Mouse (Mus musculus): ENCODE measurements at regions not wholly inside any gene's neighbourhood (a gene's known extent, or its start where the extent isn't known, plus 50 kb on each side); places are given as distances from the start of the nearest gene placed in this dataset.
"Not testable (repeated sequence)": the region's sequence is repeated elsewhere in the genome, so short reads cannot be mapped to it uniquely, and the experiment has no call there.

DNA sequence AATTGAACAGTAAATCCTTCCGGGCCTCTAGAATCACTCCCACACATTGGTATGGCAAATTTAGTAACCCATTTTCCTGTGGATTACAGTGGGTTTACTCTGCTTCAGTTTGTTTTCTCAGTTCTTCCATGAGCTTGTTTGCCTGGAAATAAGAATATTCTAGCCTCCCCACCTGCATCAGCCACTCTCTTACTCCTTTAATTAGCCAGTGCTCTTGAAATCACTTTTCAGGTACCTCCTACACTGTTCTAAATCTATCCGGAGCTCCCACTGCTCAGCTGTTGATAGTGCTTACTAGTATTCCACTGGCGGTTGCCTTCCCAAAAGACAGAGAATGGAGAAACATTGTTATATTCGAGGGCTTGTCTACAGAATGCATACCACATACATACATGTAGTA lies 167.1 kb downstream of the Htr7 start:
- DNase-seq = no peak

DNA sequence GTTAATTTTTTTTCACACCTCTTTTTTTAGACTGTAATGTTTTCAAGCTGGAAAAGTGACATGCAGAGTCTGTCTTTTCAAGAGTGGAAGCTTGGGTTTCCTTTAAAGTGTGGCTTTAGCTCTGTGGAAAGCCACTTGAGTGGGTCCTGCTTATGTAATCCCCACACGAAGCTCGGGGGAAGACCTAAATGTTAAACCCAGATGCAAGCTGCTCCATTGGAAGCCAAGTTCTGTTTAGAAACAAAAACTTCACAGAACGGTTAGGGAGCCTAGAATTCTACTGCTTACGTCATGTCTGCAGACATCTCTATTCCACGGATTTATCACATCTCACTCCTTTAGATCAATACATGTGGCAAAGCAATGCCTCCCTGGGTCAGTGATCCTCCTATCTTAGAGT lies 171.0 kb downstream of the Htr7 start:
- no peak for DNase-seq

DNA sequence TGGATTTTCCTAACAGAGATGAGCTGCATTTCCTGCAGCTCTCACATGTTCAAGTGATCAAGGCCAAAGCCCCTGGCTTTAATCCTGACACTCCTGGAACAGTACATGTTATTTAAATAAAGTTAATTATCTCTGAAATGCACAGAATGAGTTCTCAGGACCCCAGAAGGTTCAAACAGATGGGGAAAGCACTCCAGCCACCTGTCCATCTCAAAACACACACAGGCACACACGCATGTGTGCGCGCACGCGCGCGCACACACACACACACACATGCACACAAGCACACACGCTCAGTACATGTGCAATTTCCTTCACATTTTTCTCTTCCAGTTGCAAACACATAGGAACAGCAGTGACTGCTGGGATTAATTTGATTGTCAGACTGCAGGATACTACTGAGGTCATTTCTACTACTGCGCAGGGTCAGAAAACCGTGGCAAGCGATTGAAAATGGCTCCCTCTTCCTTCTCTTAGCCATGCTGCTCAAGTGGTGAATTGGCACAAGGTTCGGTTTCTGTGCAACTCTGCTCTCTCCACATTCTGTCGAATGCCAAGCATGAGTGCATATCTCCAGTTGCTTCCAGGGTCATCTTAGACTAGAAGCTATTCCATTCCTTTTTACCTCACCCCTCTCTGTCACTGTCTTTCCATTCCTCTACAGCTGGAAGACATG lies 175.4 kb downstream of the Htr7 start:
- DNase-seq = no peak

DNA sequence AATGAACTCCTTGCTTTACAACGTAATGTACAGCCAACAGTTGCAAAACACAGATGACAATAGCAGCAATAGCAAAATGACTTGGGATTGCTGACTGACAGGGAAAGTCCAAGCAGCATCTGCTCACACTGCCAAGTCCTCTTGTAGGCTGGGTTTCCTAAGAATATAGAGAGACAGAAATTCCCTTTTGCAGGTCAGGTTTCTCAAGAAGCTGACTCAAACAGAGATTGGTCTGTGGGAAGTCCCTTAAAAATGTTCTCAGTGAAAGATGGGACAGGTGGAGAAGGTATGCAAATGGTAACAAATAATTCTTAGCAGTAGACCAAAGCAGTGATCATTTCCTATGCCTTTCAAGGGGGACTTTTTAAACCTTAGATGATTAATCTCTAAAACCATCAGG lies 181.8 kb downstream of the Htr7 start:
- no peak for DNase-seq

DNA sequence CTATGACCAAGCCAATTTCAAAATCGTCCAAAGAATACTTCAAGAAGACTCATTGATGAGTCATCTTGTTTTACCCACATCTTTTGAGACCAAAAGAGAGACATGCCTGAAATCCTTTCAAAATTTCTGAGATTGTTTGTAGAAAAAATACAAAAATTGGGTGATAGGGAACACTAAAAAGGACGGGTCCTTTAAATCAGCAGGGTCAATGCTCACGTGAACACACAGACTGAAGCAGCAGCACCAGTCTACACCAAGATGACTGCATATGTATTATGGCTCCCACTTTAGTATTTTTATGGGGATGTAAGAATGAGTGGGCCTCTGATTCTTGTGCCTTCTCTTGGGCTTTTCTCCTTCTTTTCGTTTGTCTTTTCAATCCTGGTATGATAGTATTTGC lies 186.6 kb downstream of the Htr7 start:
- DNase-seq = no peak

DNA sequence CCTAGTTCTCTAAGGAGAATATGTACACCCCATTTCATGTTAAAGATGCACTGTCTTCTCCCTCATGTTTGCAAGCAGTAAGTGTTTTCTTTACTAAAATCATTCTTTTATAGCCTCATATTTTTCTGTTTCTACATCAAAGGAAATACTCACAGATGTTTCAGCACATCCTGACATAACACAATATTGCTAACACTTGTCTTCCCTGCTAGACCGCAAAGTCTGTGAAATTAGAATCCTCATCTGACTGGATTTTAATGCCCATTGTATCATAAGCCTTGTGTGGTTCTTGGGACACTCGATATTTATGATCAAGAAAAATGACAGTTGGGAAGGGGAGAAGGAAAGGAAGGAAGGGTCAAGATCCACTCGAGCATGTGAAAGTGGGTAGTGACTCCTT lies 188.8 kb downstream of the Htr7 start:
- DNase-seq = no peak

DNA sequence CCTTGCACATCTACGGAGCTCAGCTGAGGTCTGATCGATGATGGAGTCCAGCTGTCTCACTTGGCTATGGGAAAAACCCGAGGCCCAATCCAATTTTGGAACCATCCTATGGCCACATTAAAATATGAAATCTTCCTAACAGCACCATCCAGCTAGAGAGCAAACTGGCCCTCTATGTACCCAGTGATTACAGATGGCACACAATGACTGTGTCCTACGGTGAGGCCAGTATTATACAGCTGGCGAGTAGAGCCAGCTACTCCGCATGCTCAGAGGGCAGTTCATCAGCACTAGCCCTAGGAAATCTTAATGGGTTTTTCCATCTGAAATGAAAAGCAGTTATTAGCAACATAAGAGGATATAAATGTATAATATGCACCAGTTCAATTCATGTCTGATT lies 194.3 kb downstream of the Htr7 start:
- no peak for DNase-seq

DNA sequence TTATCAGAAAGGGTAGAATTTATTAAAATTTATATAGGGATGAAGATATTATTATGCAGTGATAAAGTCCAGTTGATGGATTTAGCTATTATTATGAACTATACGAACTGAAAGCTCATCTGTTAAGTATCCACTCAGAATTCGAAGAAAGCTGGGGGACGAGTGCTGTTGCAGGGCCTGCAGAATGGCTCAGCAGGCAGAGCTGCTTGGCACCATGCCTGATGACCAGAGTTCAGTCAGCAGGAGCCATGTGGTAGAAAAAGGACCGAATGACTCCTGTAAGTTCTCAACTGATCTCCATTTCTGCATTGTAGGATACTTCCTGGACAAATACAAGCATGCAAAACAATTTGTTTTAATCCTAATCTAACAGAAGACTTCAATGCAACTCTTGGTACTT lies 195.9 kb downstream of the Htr7 start:
- no peak for DNase-seq

DNA sequence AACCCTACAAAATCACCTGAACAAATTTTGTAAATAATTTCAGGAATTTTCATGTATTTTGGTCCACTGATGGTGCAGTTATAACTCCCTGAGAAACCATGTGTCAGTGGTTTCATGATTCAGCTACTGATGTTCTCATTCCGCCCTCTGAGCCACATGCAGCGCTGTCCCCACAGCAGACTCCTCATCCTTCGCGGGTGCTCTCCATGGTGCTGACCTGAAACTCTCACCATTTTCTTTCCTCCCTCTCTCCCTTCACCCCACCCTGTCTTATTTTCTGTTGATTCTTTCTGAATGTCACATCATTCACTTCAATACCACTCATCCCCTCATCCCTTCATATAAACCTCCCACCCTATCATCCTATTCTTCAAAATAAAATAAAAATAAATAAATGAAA lies 224.3 kb downstream of the Htr7 start:
- DNase-seq = peak; percentile 1 to 14

DNA sequence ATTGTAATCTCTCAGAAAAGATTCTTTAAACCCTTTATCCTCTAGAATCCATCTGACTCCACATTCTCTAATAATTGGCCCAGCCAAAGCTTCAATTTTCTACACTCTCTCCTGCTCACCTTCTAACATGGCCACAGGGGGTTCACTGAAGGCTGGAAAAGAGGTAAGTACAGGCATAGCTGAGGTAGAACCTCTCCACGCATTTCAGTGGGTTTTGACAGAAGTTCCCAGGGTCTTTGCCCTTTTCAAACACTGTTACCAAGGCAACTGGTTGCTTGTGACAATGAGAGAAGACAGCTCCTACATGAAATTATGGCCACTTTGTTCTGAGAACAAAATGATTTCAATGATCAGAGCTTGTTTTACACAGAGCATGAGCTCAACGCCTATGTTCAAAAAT lies 231.2 kb downstream of the Htr7 start:
- no peak for DNase-seq

DNA sequence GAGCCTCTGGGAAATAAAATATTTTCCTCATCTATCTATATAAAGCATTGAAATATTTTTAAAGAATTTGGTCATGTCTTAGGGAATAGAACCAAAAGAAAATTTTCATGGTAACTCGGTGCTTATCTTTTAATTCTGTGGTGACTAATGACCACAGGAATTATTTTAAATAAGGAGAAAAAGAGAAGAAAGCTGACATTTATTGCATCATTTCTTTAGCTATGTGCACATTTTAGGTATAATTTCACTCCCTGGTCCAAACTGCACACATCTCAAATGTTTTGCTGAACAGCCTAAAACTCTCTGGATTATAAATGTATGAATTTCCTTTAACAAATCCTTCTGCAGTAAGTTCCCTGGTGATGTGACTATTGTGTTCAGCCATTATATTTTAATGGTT lies 237.7 kb downstream of the Htr7 start:
- no peak for DNase-seq

DNA sequence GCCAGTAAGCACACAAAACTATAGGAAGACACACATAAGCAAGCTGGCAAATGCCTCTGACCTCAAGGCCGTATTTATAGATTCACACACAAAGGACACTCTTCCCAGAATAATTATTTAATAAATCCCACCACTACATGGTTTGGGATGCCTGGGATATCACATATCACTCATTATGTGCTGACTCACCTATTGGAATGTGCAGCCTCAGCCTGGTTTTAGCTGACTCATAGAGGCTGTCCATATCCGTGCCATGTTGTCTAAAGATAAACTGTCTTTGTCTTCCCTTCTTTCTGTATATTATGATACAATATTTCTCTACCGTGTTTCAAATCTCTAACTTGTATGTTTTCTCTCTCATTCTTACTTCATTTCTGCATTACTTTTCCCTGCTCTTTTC lies 262.6 kb downstream of the Htr7 start:
- no peak for DNase-seq

DNA sequence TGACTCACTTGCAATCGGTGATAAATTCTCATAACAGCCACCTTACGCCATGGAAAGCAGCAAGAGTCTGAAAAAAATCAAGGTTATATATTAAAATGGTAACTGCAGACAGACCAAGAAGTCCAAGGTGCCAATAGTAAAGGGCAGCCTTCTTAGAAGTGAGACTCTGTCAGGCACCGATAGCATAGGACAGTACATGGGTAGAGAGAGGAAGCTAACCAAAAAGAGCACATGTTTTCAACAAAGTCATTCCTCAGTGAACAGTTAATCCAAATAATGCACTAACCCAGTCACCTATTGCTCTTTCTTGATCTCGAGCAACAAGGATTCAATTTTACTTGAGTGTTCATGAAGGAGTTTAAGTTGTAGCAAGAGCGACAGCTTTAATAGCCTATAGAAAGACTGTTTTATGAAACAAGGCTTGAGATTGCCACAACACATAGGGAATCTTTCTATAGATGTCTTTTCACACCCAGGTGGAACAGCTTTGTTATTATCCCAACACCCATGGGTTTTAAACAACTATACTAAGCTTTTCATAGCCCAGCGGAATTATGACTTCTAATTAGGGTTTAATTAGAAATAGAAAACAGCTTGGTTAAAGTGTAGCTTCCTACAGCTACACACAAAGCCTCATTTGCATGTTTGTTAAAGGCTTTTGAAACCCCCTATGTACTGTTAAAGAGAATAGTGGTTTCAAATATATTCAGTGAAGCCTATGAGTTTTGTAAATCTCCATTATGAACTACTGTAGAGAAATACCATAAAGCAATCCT lies 269.9 kb downstream of the Htr7 start:
- DNase-seq = no peak

DNA sequence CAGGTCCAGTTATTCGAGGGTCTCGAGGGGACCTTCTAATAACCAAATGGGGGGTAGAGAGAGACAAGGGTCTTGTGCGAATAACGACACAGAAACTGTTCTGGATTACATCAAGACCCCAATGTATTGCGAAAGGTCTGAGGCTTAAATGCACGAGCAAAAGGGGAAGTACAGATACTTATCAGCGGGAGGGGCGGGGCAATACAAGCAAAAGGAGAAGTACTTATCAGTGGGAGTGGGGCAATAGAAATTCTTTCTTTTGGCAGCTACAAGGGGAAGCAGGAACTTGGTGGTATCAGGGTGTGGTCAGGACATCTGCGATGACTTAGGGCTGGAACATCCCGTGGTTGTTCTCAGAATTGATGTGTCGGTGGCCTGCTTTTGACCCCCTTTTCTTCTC lies 295.6 kb downstream of the Htr7 start:
- DNase-seq = not testable (repeated sequence)

DNA sequence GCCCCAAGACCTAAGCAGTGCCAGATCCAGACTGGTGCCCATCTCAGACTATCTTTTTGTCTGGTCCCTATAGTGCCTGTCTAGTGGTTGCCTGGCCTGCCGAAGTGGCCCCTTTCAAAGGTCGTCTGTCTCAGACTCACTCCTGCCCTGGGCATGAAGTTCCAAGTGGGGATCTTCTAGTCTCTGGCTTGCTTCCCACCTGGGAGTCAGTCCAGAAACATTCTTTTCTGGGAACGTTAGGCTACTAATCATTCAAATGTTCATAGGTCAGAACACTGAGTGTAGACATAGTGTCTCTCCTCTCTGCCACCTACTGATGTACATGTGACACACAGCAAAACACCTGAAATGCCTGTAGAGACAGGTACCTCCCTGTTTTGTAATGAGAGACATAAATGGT lies 297.6 kb downstream of the Htr7 start:
- peak; percentile 85 for DNase-seq

DNA sequence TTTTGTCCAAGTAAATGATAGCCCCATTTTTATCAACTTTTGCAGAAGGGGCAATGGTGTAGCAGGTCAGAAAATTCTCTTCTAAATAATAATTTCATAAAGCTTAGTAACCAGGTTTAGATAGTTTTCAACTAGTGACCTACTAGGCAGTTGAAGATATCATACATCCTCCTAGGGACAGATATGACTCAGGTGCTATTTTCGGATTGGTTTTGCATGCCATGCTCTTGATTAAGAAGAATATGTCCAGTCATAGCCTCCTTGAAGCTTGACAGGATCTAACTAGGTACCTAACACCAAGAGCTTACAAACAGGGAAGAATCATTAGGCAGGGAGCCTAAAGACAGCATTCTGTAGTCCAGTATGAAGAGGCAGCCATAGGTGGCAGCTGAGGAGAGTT lies 301.8 kb downstream of the Htr7 start:
- peak; percentile 14 to 45 for DNase-seq

DNA sequence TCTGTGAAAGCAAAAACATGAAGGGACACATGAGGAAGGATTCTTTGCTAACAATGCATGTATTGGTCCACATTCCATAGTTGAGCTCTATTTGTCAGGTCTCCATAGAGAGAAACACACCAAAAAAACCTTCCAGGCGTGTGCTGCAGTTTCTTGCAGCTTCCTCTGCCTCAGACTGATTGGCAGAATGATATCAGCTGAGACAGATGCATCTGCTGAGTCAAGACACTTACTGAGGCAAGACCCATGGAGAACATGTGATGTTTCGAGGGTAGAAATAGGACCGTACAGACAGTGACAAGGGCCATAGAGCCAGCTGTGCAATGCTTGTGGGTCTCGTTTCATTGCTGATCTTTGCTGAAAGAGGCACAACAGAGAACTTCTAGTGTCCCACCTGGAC lies 321.6 kb downstream of the Htr7 start:
- DNase-seq = no peak

DNA sequence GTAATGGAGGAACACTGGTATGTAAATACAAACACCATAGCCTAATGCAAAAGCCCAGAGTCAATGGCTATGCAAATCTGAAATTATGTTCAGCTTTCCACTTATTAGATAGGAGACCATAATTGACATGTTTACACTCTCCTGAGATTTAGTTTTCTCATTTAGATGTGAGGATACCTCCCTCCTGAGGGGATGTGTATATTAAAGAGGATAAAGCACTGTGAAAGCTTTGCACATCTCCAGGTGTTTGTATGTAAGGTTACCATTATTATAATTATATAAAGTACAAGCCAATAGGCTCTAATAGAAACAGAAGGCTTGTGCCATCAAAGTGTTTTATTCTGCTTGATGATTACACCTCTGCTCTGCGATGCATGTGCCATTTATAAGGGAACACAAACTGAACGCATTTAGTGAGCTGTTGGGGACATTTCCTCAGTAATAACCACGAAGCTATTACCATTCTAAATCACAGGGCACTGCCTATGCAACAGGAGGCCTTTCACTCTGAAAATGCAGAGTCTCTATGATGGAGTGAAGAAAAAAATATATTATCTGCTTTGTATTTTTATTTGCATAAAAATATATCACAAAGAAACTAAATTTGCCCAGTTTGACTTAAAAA lies 328.8 kb downstream of the Htr7 start:
- DNase-seq = no peak
